Mouse (Mus musculus) limb, embryonic 10.5 days (tissue): ENCODE data around the gene Selenof. TPM values are rescaled to one million over a fixed set of nuclear protein-coding genes. Genes with fewer than 3 reads are reported as not detected.

Experiments
- DNase-seq: peaks from one replicate; pipeline ENCODE4 v3.0.0-alpha.2; 2017; ENCODE audit warnings: low spot score
- H3K27ac ChIP-seq: fragments of 300-500 bp; sonication (generic); 2 replicates; pipeline ENCODE4 v1.5.1; 2016; ENCODE audit warnings: mild to moderate bottlenecking
- H3K27me3 ChIP-seq: fragments of 300-500 bp; sonication (generic); 2 replicates; pipeline ENCODE4 v1.6.1; 2016; ENCODE audit warnings: low read depth, mild to moderate bottlenecking; ENCODE audit not compliant: poor library complexity, severe bottlenecking
- H3K36me3 ChIP-seq: fragments of 300-500 bp; sonication (generic); 2 replicates; pipeline ENCODE4 v1.6.1; 2016; ENCODE audit warnings: mild to moderate bottlenecking, moderate library complexity
- H3K4me1 ChIP-seq: fragments of 300-500 bp; sonication (generic); 2 replicates; pipeline ENCODE4 v1.6.1; 2016
- H3K4me3 ChIP-seq: fragments of 300-500 bp; sonication (generic); 2 replicates; pipeline ENCODE4 v1.5.1; 2016; ENCODE audit warnings: mild to moderate bottlenecking, moderate library complexity
- H3K9me3 ChIP-seq: fragments of 300-500 bp; sonication (generic); replicated peaks from 2 replicates; pipeline ENCODE4 v1.6.1; 2016; ENCODE audit warnings: mild to moderate bottlenecking
- WGBS: fragments of 180-500 bp; shearing (Covaris S2); methylation state at CpG from one replicate; pipeline ENCODE4 v1.1.7; 2016; 5-methylcytosine and 5-hydroxymethylcytosine counted together
- polyA plus RNA-seq: library from polyadenylated mRNA; unstranded; fragments of >200 nt; fragmentation: Nextera tagmentation; extraction: Ambion mirVana; gene quantifications from 2 replicates; pipeline ENCODE4 v1.2.1, GENCODE M21; 2016

Gene Selenof
- 461 and 480 TPM in 2 replicates for polyA plus RNA-seq

- H3K4me1 ChIP-seq = peaks cover 27% of the 10 kb centered on the region
- 1% methylated on average over 66 of the region's 69 CpGs for WGBS
Observed at GRCm38 (mm10) chr3:144570047-144570815, at the start of gene Selenof, which contains the start of gene Hs2st1. Gene Selenof, plus strand, starts transcription at chr3:144570304. Gene Hs2st1, minus strand, starts transcription at chr3:144570181.

DNA sequence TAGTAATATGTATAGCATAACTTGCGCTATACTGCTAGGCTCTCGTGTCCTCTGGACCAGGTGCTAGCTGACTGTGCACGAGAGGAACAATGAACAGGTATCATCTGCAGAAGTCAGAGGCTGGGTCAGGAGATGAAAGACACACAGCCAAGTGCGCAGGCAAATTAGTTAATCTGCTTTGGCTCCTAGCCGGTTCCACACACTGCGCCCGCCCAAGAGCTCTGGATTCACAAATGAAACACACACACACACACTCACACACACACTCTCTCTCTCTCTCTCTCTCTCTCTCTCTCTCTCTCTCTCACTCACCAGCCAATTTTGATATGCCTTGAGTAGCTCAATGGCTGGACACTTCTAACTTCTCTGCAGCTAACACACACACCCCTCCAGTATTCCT, 42.2 kb upstream of the Selenof start:
- Histone ChIP-seq H3K4me3 (no peak overlapping the region), H3K9me3 (no peaks in the 10 kb centered on the region), H3K27me3 (no peaks in the 10 kb centered on the region), H3K27ac (no peak overlapping the region), H3K4me1 (peaks cover 13% of the 10 kb centered on the region), H3K36me3 (no peaks in the 10 kb centered on the region)
- WGBS = 95% methylated on average over 7 of the region's 7 CpGs
- DNase-seq = no peak

More at GRCm38 (mm10) chr3:144570047-144570815, at the start of gene Selenof, which contains the start of gene Hs2st1:
- Histone ChIP-seq H3K4me3 (peak within 1 kb of the TSS; percentile 79), H3K27ac (peak within 1 kb of the TSS; percentile 97), H3K36me3 (peaks cover 32% of the 10 kb centered on the region), H3K27me3 (no peaks in the 10 kb centered on the region), H3K9me3 (no peaks in the 10 kb centered on the region)
- DNase-seq = peak; percentile 95

- DNase-seq = no peak
- Histone ChIP-seq H3K27ac (no peak overlapping the region), H3K27me3 (no peaks in the 10 kb centered on the region), H3K36me3 (no peaks in the 10 kb centered on the region), H3K4me3 (no peak overlapping the region), H3K9me3 (no peaks in the 10 kb centered on the region), H3K4me1 (peaks cover 13% of the 10 kb centered on the region)
- 69% methylated on average over 5 of the region's 5 CpGs for WGBS
Observed at GRCm38 (mm10) chr3:144531023-144531422, 39.1 kb upstream of the Selenof start.

- Histone ChIP-seq H3K36me3 (no peaks in the 10 kb centered on the region), H3K4me1 (peaks cover 13% of the 10 kb centered on the region), H3K27ac (no peak overlapping the region), H3K27me3 (no peaks in the 10 kb centered on the region), H3K4me3 (no peak overlapping the region), H3K9me3 (no peaks in the 10 kb centered on the region)
- 94% methylated on average over 4 of the region's 4 CpGs for WGBS
- no peak for DNase-seq
Observed at GRCm38 (mm10) chr3:144535056-144535455, 35.0 kb upstream of the Selenof start.

GRCm38 (mm10) chr3:144537078-144537855, 32.8 kb upstream of the Selenof start:
- H3K9me3 ChIP-seq = no peaks in the 10 kb centered on the region
- peaks cover 11% of the 10 kb centered on the region for H3K4me1 ChIP-seq
- no peaks in the 10 kb centered on the region for H3K27me3 ChIP-seq
- no peak for DNase-seq
- no peak overlapping the region for H3K27ac ChIP-seq
- H3K4me3 ChIP-seq = no peak overlapping the region
- H3K36me3 ChIP-seq = no peaks in the 10 kb centered on the region
- 93% methylated on average over 7 of the region's 7 CpGs for WGBS

- Histone ChIP-seq H3K27ac (no peak overlapping the region), H3K9me3 (no peaks in the 10 kb centered on the region), H3K36me3 (no peaks in the 10 kb centered on the region), H3K4me1 (0 out of 2 replicates have a peak, but pooled peaks cover 8% of the 10 kb centered on the region), H3K4me3 (no peak overlapping the region), H3K27me3 (no peaks in the 10 kb centered on the region)
- WGBS = 93% methylated on average over 3 of the region's 3 CpGs
- DNase-seq = no peak
Observed at GRCm38 (mm10) chr3:144539051-144539450, 31.1 kb upstream of the Selenof start.

GRCm38 (mm10) chr3:144540805-144541204, 29.3 kb upstream of the Selenof start:
- no peak for DNase-seq
- Histone ChIP-seq H3K9me3 (no peaks in the 10 kb centered on the region), H3K4me1 (0 out of 2 replicates have a peak, but pooled peaks cover 8% of the 10 kb centered on the region), H3K4me3 (no peak overlapping the region), H3K27ac (no peak overlapping the region), H3K36me3 (no peaks in the 10 kb centered on the region), H3K27me3 (no peaks in the 10 kb centered on the region)
- 91% methylated on average over 3 of the region's 3 CpGs for WGBS

DNA sequence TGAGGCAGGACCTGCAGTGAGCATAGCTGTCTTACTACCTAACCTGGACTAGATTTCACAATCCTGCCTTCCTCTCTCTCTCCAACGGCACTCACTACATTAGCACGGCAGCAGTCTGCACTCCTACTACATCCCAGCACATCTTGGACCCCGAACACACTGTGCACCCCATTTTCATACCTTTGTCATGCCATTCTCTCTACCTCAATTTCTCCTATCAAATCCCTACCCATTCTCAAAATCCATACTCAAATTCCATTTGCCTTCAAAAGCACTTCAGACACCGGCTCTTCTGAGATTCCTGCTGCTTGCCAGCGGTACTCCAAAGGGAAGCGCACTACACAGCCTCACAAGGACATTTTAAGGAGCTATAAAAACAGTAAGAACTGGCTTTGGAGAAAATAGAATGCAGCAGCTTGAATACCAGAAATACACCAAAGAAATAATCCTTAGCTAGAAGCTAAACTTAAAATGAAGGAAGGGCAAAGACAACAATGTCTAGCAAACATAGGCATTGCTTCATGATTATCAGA, 28.1 kb upstream of the Selenof start:
- Histone ChIP-seq H3K9me3 (no peaks in the 10 kb centered on the region), H3K4me3 (no peak overlapping the region), H3K27ac (no peak overlapping the region), H3K4me1 (0 out of 2 replicates have a peak, but pooled peaks cover 8% of the 10 kb centered on the region), H3K27me3 (no peaks in the 10 kb centered on the region), H3K36me3 (no peaks in the 10 kb centered on the region)
- no peak for DNase-seq
- WGBS = 83% methylated on average over 6 of the region's 6 CpGs

DNA sequence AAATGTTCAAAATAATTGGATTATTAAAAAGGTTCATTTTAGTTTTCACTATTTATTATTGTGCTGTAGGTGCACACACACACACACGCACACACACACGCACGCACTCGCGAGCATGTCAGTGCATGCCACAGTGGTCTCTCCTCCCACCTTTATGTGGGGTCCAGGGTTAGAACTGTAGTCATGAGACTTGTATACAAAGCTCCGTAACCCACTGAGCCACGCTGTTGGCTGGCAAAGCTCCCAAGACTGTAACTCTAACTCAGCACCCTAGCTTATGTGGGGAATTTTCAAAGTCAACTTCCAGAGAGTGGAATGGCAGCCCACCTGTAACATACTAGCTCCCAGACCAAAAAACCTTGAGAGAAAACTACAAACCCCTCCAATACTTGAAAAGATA, 25.0 kb upstream of the Selenof start:
- no peaks in the 10 kb centered on the region for H3K9me3 ChIP-seq
- 0 out of 2 replicates have a peak, but pooled peaks cover 8% of the 10 kb centered on the region for H3K4me1 ChIP-seq
- no peak overlapping the region for H3K4me3 ChIP-seq
- H3K36me3 ChIP-seq = no peaks in the 10 kb centered on the region
- H3K27me3 ChIP-seq = no peaks in the 10 kb centered on the region
- 91% methylated on average over 7 of the region's 7 CpGs for WGBS
- no peak for DNase-seq
- H3K27ac ChIP-seq = no peak overlapping the region

GRCm38 (mm10) chr3:144545832-144546231, 24.3 kb upstream of the Selenof start:
- H3K27me3 ChIP-seq = no peaks in the 10 kb centered on the region
- H3K9me3 ChIP-seq = no peaks in the 10 kb centered on the region
- H3K4me3 ChIP-seq = no peak overlapping the region
- DNase-seq = no peak
- H3K36me3 ChIP-seq = no peaks in the 10 kb centered on the region
- H3K27ac ChIP-seq = no peak overlapping the region
- 0 out of 2 replicates have a peak, but pooled peaks cover 8% of the 10 kb centered on the region for H3K4me1 ChIP-seq
- WGBS = 65% methylated on average over 4 of the region's 4 CpGs

DNA sequence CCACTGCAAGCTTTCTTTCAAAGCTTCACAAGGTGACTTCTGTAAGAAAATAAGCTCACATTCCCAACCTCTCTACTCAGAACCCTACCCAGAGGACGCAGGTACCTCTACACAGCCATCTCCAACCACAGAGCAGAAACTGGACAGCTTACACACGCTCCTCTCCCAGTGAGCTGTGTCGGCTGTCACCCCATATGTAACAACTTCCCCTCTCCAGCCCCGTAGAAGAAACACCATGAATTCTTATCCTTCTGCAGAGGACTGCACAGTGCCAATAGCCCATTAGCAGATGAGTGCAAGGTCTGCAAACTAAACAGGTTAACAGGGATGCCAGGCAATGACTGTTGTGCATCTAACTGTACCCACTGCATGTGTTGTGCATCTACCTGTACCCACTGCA, 23.6 kb upstream of the Selenof start:
- 66% methylated on average over 4 of the region's 4 CpGs for WGBS
- Histone ChIP-seq H3K4me1 (0 out of 2 replicates have a peak, but pooled peaks cover 8% of the 10 kb centered on the region), H3K27ac (no peak overlapping the region), H3K36me3 (no peaks in the 10 kb centered on the region), H3K9me3 (no peaks in the 10 kb centered on the region), H3K4me3 (no peak overlapping the region), H3K27me3 (no peaks in the 10 kb centered on the region)
- no peak for DNase-seq

DNA sequence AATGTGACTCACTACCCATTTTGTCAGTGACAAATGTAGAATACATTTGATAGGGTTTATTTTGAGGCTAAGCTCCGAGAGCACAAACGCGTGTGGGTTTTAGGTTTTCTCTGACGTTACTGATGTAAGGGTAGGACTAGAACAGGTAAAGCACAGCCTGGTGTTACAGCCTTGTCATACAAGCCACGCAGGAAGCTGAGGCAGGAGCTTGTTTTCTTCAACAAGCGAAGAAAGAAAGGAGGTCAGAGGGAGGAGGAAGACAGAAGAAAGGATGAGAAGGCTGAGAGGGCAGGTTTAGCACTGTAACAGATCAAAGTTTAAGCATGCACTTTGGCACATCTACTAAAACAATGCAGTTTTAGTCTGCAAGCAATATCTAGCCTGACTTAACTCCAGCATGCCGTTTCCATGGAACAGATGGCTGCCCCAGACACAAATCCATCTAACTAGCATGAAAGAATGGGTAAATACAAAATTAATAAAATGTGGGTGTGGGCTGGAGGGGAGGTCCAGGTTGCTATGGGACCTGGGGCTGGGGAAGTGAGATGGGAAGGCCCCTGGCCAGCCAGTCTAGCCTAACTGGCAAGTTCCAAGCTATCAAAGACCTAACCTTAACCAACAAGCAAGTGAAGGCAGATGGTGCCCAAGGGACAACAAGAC, 21.8 kb upstream of the Selenof start:
- Histone ChIP-seq H3K4me1 (no peaks in the 10 kb centered on the region), H3K27me3 (no peaks in the 10 kb centered on the region), H3K9me3 (no peaks in the 10 kb centered on the region), H3K27ac (no peak overlapping the region), H3K36me3 (no peaks in the 10 kb centered on the region), H3K4me3 (no peak overlapping the region)
- no peak for DNase-seq
- 90% methylated on average over 7 of the region's 7 CpGs for WGBS
